Mouse (Mus musculus): Measurements from ENCODE around the gene Gm21994.
"Not testable (repeated sequence)": the region's sequence is repeated elsewhere in the genome, so short reads cannot be mapped to it uniquely, and the experiment has no call there.

DNA sequence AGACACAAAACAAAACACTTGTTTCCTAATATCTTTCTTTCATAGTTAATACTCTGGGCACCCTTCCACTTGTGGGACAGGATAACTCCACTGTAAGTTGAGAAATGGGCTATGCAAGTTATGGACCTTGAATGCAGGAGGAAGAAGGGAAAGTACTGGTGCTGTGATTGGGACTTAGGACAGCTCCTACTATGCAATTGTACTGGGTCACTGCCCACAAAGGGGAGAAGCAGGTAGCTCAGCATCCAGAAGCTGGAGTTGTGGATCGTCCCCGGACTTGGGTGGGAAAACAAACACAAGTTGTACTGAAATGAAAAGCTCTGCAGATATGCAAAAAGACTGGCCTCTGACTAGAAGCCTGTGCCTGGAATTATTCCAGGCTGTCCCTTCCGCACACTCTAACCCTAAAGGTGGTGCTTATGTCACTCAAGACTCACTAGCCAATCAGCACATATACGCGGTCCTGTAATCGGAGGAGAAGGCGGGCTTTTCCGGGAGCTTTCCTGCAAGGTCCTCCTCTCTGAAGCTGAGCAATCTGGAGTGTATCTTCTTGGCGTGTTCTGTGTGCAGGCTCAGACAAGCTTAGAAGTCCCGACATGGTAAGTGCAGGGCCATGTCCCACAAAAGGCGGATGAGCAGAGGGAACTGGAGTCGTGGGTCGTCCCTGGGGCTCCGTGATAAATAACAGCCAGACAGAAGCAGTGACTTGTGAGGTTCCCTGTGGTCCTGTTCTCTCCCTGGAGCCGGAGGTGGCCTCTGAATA is 37.6 kb downstream of the Gm21994 start, which contains the start of gene Zfp937:
- not testable (repeated sequence) for TF ChIP-seq CTCF (conservative IDR thresholded peaks at IDR 0.05; ENCODE audit: insufficient read depth, insufficient read length, low read depth, low read length); POLR2A (IDR thresholded peaks at IDR 0.05; ENCODE audit: low read depth, low read length)
